Mouse (Mus musculus): ENCODE results near the gene Slc6a6.

DNA sequence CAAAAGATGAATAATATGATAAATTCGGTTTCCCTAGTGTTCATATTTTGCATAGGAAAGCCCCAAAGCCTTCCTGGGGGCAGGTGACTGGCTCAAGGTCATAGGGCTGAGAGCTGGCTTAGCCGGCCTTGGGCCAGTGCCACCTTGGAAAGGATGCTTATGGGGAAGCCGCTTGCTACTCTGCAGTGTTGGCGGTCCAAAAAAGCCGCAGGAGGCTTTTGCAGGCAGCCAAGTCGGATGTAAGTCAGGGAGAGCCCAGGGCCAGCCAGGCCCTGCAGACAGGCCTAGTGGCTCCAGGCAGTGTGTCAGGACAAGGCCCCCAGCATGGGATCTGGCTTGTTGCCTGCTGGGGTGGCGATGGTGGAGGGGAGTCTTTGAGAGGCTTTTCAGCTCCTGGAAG is 10.8 kb downstream of the Slc6a6 start:
- TF ChIP-seq POLR2A (IDR thresholded peaks at IDR 0.05; ENCODE audit: insufficient read length, low read depth) (no peak), E2F4 (IDR thresholded peaks at IDR 0.05; ENCODE audit: insufficient read depth) (no peak), MAX (IDR thresholded peaks at IDR 0.05; ENCODE audit: low read depth) (no peak), SRF (IDR thresholded peaks at IDR 0.05; ENCODE audit: control insufficient read depth, insufficient read length, low read depth) (no peak), TCF12 (IDR thresholded peaks at IDR 0.05; ENCODE audit: insufficient read depth, poor library complexity, severe bottlenecking) (no peak)

All from myocyte (in vitro differentiated cells).